Mouse (Mus musculus) skeletal muscle tissue, adult 2 months (tissue): ENCODE data around the gene Aldh1a1.
A peak's percentile ranks its signal among the peaks of the same experiment; 100 is the strongest.
"Not testable (repeated sequence)": the region's sequence is repeated elsewhere in the genome, so short reads cannot be mapped to it uniquely, and the experiment has no call there.

Experiments
- DNase-seq: peaks from one replicate; pipeline ENCODE4 v3.0.0-alpha.2; 2012; ENCODE audit warnings: low read depth, low spot score

The Aldh1a1 gene

GRCm38 (mm10) chr19:20492491-20492890 is at the start of gene Aldh1a1:
Gene Aldh1a1, plus strand, starts transcription at chr19:20492715.
- peak; percentile 86 for DNase-seq

- no peak for DNase-seq
These were observed 44.7 kb upstream of the Aldh1a1 start for GRCm38 (mm10) chr19:20447807-20448206.

- DNase-seq: peak; percentile 15
These were observed 43.0 kb upstream of the Aldh1a1 start for GRCm38 (mm10) chr19:20449546-20449945.

GRCm38 (mm10) chr19:20451045-20451444 is 41.5 kb upstream of the Aldh1a1 start:
- DNase-seq: no peak

GRCm38 (mm10) chr19:20484497-20484896 is 8.0 kb upstream of the Aldh1a1 start:
- peak; percentile 60 for DNase-seq

- no peak for DNase-seq
These were observed 565 bp upstream of the Aldh1a1 start for GRCm38 (mm10) chr19:20491950-20492349.

GRCm38 (mm10) chr19:20496476-20496875 is 4.0 kb downstream of the Aldh1a1 start:
- no peak for DNase-seq

GRCm38 (mm10) chr19:20505359-20505758 is 12.8 kb downstream of the Aldh1a1 start:
- no peak for DNase-seq

- DNase-seq: no peak
These were observed 14.6 kb downstream of the Aldh1a1 start for GRCm38 (mm10) chr19:20506936-20507615.

- DNase-seq: no peak
These were observed 16.1 kb downstream of the Aldh1a1 start for GRCm38 (mm10) chr19:20508609-20509008.

GRCm38 (mm10) chr19:20511971-20512370 is 19.5 kb downstream of the Aldh1a1 start:
- no peak for DNase-seq

- DNase-seq: no peak
These were observed 20.7 kb downstream of the Aldh1a1 start for GRCm38 (mm10) chr19:20513181-20513580.

- DNase-seq: no peak
These were observed 21.3 kb downstream of the Aldh1a1 start for GRCm38 (mm10) chr19:20513688-20514361.

GRCm38 (mm10) chr19:20516481-20516880 is 24.0 kb downstream of the Aldh1a1 start:
- no peak for DNase-seq

- DNase-seq: not testable (repeated sequence)
These were observed 36.6 kb downstream of the Aldh1a1 start for GRCm38 (mm10) chr19:20529156-20529555.

GRCm38 (mm10) chr19:20529921-20530696 is 37.6 kb downstream of the Aldh1a1 start:
- peak; percentile 48 for DNase-seq

GRCm38 (mm10) chr19:20536538-20536937 is 44.0 kb downstream of the Aldh1a1 start:
- DNase-seq: peak; percentile 32

GRCm38 (mm10) chr19:20541044-20541443 is 48.5 kb downstream of the Aldh1a1 start:
- DNase-seq: no peak

- no peak for DNase-seq
These were observed 49.4 kb downstream of the Aldh1a1 start for GRCm38 (mm10) chr19:20541924-20542323.

GRCm38 (mm10) chr19:20543816-20544215 is 51.3 kb downstream of the Aldh1a1 start:
- no peak for DNase-seq

- no peak for DNase-seq
These were observed 52.4 kb downstream of the Aldh1a1 start for GRCm38 (mm10) chr19:20544941-20545340.

- no peak for DNase-seq
These were observed 54.5 kb downstream of the Aldh1a1 start for GRCm38 (mm10) chr19:20547025-20547424.
